Mouse (Mus musculus): ENCODE data around the gene Raver1.

- no peak for TF ChIP-seq CTCF (IDR thresholded peaks at IDR 0.05; ENCODE audit: control insufficient read depth, insufficient read depth, low read length)
- TF ChIP-seq POLR2A (IDR thresholded peaks at IDR 0.05; ENCODE audit: borderline replicate concordance, control insufficient read depth, low read depth, low read length): no peak
These were observed 48.2 kb downstream of the Raver1 start for GRCm38 (mm10) chr9:21043563-21043962.
